Mouse (Mus musculus): ENCODE measurements around the gene Stk36.

Gene Stk36

DNA sequence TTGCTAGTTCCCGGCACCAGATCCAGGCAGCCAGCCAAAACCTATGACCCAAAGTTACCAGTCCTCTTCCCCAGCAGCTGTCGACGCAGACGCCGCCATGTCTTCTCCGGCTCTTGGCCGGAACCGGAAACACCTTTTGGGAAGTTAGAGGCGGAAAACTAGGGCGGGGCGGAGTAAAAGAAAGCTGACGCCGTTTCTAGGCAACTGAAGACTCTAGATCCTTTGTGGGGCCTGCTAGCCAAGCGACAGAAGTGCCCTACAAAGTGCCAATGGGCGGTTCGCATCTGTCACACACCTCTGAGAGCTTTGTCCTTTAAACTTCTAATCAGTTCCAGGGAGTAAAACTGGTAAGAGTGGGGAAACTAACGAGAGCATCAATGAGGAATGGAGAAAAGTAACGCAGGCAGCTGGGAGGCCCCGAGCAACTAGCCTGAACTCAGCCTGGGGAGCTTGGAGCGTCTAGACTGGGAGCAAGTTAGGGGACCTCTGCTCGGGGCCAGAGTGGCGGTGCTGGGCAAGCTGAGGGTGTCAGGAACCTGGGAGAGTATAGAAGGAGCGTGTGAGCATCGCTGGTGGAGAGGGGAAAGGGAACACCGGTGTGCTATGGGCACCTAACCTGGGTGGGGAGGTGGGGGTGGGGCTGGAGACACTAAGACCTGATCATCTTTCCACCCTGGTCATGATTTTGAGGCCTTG, at the start of gene Stk36, which contains the start of gene Rnf25:
Stk36 (plus strand) TSS at position 179 of the 696 bp plus-strand sequence.
Rnf25 (minus strand) TSS at position 131 of the 696 bp plus-strand sequence.
- in situ Hi-C loops (cut with MseI, MboI), result no loop called here

DNA sequence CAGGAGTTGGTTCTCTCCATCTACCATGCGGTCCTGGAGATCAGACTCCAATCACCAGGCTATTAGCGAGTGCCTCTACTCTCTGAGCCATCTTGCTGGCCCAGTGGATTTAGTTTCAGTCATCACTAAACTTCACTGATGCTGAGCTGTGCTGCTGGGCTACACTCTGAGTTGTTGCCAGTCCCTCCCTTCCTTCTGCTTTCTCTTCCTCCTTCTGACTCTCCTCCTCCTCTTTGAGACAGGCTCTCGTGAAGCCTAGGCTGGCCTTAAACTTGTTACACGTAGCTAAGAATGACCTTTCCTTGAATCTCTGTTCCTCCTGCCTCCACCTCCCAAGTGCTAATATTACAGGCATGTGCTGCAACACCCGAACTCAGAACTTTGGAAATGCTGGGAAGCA, 42.2 kb upstream of the Stk36 start:
- in situ Hi-C loops (cut with MseI, MboI), result no loop called here

DNA sequence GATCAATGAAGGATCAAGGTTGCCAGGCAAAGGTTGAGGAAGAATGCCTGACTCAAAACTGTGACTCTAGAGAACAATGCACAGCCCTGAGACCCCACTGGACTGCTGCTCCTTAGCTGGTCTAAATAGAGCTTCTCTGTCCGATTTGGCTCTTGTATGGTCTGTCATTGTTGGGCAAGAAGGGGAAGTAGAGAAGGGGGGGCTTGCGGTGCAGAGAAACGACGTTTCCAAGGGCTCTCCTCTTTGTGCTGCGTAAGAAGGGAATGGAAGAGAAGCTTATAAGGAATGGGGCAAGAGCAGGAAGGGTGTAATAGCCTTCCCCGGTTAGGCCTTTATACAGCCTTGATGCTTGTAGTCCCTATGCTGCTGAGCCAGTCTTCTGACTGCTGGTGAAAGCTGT, 35.4 kb upstream of the Stk36 start:
- in situ Hi-C loops (cut with MseI, MboI), result no loop called here

DNA sequence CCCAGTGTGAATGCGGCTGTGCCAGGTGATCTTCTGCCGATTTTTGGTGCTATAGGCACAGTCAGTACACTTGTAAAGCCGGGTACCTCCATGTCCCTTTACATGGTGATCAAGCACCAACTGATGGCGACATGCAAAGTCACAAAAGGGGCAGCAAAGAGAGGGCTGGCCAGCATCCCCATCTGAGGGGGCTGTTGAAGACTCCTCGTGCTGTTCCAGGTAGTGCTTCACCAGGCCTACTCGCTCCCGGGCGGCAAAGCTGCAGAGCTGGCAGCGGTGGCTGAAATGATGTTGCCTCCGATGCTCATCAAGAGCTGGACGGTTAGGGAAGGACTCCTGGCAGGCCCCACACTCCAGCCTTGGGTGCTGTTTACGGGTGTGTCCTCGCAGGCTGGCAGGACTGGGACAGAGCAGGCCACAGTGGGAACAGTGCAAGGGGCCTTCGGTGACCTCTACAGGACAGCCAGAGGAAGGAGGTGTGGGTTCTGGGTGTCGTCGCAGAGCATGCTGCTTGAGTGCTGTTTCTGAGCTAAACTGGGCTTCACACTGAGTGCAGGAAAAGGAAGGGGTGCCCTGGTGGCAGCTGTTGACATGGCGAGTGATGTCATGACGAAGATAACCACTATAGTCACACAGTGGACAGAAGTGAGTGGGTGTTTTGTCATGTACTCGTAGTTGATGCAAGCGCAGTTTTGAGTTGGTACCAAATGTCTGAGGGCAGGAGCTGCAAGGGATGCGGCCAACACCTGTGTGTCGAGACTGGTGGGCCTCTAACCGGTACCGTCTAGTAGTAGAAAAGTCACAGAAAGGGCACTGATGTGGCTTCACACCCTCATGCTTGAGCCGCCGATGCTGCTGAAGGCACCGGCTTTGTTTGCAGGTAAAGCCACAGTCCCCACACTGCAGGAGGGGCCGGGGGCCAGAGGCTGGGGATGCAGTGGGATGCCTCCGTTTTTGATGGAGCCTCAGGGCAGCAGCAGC, 31.2 kb upstream of the Stk36 start:
- in situ Hi-C loops (cut with MseI, MboI), result no loop called here

DNA sequence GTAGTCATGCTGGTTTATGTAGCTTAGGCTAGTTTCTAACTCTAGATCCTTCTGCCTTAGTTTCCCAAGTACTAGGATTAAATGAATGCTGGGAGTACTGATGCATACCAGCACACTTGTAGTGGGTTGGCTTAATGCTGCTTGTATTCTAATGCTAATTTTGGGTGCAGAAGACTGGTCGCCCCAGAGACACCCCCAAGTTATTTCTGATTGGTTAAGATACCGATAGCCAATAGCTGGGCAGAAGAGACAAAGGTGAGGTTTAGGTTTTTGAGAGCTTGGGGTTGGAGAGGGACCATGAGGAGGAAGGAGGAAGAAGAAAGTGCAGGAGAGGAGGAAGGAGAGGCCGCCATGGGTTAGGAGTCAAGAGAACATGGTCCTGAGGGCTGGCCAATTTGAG, 18.6 kb upstream of the Stk36 start:
- in situ Hi-C loops (cut with MseI, MboI), result no loop called here

DNA sequence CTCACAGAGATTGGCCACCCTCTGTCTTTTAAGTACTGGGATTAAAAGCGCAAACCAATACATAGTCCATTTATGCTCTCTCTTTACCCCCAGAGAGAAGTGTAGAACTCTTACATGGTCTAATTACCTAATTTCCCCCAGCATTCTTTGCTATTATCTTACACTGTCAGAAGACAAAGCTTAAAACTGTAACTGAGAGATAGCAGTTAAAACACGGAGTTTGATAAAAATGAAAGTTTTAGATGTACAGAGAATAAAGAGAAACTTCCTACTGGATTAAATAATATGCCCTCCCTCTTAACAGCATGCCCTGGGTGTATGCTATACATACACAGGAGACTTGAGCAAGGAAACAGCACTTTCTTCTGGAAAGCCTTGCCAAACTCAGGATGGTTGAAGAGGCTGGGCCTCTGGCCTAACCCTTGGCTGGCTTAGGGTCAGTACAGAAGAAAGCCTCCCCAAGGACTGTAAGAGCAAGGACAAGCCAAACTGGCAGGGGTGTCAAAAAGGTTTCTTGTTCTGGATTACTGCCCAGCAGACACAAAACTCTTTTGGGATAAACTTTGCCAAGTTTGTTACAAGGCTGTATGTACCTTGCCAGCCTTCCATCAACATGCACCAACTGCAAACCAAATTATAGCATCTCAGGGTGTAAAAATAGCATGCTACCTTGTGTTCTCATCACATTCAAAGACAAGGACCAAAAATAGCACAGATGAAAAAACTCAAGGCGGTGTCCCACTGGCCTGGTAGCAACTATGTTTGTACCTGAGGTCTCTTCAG, 16.4 kb upstream of the Stk36 start:
- in situ Hi-C loops (cut with MseI, MboI), result no loop called here

DNA sequence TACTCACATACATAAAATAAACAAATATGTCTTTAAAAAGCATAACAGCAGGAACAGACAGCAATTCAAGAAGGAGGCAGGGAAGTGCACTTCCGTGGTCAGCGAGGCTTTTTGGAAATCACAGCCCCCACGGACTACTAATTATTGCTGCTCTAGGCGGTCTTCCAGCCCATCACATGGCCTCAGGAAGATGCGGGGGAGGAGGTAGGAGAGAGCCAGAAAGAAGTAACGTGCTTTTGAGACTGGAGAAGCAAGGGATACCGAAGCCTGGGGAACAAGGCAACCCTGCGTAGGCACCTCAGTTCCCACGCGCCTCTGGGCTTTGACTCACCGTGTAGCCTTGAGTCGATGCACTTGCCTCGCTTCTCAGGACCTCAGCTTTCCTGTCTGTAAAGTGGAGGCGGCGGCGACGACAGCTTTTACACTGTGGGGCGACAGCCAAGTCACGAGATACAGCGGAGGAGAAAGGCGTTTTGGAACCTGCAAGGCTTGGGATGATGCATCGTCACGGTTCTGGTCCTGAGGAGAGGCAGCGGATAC, 13.9 kb upstream of the Stk36 start:
- in situ Hi-C loops (cut with MseI, MboI), result no loop called here

DNA sequence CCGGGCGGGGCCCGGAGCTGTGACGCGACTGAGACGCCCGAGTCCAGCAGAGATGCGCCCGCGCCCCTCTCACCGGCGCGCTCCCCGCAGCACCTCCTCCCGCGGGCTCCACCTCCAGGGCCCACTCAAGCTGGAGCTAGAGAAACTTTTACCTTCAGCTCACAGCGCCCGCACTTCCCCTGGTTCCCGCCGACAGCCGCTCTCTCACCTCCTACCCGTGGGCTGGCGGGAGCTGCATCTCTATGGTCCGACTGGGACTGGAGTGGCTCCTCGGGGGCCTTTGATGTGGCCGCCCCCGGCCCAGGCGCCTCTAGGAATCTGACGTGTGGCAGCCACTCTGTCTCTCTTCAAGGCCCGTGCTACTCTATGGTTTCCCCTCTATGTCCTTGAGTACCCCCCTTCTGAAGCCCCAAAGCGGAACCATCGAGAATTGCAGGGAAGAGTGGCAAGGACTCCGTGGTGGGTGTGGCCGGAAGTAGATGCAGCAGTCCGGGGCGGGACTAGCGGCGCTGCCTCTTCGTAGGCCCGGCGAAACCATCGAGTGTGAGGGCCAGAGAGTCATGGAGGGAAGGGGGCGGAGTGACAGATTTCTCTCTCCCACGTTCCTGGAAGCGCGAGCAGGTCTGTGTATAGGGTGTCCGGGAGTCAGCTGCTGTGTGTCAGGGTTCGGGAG, 13.3 kb upstream of the Stk36 start, which contains the start of the genes Zfp142 and Bcs1l:
Zfp142 (minus strand) TSS at position 474 of the 673 bp plus-strand sequence.
Bcs1l (plus strand) TSS at position 517 of the 673 bp plus-strand sequence.
- in situ Hi-C loops (cut with MseI, MboI), result no loop called here

DNA sequence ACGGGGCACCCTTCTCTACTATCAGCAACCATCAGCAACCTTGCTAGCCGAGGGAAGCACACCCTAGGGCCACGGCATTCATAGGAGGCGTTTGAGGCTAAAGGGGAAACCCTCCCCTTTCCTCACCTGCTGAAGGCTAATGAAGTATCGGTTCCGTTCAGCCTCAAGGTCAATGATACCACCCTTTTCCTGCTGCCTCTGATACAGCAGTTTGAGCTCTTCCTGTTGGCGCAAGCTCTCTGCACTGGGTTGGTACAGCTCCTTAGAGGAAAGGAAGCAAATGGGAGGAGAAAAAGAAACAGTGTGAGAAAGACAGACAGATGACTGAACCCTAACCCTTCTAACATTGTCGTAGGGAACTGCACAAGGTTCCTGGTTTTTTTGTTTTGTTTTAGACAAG, 6.8 kb upstream of the Stk36 start:
- in situ Hi-C loops (cut with MseI, MboI), result no loop called here

DNA sequence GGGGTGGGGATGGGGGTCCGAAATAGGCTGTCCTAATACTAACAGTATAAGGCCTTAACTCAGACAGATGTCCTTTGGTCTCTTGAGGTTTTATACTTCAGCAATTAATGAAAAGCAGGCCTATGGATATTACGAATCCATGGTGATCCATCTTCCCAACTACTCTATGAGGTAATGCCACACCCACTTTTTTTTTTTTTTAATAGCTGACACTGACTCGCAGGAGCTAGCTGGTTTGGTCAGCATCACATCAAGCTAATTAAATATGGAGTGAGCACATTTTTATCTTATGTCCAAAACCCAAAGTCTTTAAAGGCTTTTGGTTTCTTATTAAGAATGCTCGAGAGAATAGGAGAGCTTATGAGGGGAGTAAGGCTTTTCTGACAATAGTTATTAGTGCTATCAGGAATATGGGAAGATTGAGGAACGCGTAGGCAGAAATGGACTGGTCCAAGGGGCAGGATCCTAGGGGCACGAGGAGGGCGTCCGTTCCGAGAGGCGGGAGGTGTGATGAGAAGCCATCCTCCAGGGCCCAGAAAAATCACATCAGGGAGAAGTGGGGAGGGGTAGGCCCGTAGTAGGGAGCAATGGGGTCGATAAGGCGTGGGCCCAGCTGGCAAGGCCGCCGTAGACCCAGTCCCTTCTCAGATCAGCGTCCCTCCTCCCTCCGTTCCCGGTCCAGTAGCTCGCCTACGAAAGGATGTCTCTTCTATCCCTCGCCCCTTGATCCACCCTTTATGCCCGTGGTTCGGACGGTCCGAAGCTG, 561 bp upstream of the Stk36 start:
- in situ Hi-C loops (cut with MseI, MboI), result no loop called here

DNA sequence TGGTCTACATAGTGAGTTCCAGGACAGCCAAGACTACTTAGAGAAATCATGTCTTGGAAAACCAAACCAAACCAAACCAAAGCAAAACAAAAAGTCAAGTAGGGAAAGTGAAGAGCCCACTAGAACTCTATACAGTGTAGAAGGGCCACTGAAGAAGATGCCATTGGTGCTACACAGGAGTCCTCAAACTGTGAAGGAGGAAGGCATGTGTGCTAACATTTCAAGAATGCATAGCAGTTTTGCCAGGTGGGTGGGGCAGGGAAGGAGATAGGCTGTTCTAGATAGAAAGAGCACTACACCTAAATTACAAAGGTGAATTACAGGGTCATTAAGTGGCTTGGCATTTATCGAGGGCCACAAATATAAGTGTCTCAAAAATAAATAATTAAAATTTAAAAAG, 22.9 kb downstream of the Stk36 start:
- in situ Hi-C loops (cut with MseI, MboI), result no loop called here

DNA sequence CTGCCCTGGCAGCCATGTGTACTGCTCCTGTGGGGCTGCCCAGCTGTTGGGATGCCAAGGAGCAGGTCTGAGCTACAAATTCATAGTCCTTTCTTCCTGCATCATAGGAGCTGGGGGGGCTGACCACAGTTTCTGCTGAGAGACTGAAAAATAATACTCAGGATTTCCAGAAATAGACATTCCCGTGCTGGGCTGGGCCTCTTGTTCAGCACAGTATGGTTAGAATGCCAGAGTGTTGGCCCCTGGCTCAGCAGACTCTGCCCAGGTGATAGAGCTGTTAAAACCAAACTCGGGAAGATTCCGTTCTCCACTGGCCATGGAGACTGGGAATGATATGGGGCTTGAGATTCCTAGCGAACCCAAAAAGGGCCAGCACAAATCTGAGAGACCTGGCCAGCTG, 24.8 kb downstream of the Stk36 start:
- in situ Hi-C loops (cut with MseI, MboI), result no loop called here

DNA sequence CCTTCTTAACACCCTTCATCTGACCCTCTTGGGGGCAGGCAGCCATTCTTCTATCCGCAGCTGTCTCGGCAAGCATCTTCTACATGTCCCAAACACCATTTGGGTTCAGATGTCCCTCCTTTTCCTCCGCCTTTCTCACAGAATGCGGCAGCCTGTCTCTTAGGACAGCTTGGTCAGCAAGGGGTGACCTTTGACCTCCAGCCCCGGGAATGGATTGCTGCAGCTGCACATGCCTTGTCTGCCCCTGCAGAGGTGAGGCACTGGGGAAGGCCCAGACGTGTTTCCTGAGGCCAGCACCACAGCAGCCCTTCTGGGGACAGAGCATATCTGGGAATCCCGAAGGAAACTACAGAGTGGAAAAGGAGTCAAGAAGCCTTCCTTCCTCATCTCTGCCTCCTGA, 26.8 kb downstream of the Stk36 start:
- in situ Hi-C loops (cut with MseI, MboI), result no loop called here

DNA sequence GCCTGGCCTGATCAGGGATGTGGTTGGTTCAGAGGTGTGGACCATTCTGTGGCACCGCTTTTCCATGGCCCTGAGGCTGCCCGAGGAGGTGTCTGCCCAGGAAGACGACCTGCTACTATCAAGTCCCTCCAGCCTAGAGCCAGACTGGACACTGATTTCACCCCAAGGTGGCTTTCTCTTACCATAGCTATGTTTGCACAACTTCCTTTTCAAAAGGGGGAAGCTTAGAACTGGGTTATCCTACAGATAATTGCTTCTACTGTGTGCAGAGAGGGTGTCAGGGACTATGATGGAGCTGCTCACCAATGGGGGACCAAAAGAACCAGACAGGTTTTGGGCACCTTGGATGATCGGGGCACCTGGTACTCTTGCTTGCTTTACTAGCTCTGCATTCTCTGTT, 31.5 kb downstream of the Stk36 start:
- in situ Hi-C loops (cut with MseI, MboI), result no loop called here

DNA sequence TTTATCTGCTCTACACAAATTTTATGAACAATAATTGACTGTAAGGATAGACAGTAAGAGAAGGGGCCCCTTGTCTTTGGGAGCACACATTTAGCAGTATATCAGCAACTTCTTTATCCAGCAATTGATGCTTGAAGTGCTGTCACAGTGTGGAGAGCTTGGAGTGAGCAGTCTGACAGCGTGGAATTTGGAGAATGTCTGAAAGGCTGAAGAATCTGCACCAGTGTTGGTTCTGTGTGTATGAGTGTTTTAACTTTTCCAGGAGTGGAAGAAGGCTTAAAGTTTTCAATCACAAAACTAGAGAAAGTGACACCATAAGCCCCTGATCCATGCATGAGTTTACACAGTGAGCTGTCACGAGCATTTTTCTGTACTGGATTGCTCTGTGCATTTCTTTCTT, 42.3 kb downstream of the Stk36 start:
- in situ Hi-C loops (cut with MseI, MboI), result loop anchor here in 1 of 2 experiments (10.0 kb wide), 1 partner anchor 111 kb away; no protein-coding TSS in a partner anchor

DNA sequence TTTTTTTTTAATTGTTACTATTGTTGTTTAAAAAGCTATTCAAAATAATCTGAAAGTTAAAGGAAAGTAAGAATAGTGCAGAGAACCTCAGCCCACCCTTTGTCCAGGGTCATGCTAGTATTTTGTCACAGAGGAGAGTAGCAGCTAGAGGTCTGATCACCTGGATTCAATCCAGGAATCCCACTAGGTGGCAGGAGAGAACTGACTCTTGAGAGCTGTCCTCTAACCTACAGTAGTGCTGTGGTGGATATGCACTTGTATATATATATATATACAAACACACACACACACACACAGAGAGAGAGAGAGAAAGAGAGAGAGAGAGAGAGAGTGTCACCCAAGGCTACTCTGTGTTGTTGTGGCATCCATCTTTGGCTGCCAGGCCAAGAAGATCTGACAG, 42.7 kb downstream of the Stk36 start:
- in situ Hi-C loops (cut with MseI, MboI), result loop anchor here in 1 of 2 experiments (10.0 kb wide), 1 partner anchor 111 kb away; no protein-coding TSS in a partner anchor

DNA sequence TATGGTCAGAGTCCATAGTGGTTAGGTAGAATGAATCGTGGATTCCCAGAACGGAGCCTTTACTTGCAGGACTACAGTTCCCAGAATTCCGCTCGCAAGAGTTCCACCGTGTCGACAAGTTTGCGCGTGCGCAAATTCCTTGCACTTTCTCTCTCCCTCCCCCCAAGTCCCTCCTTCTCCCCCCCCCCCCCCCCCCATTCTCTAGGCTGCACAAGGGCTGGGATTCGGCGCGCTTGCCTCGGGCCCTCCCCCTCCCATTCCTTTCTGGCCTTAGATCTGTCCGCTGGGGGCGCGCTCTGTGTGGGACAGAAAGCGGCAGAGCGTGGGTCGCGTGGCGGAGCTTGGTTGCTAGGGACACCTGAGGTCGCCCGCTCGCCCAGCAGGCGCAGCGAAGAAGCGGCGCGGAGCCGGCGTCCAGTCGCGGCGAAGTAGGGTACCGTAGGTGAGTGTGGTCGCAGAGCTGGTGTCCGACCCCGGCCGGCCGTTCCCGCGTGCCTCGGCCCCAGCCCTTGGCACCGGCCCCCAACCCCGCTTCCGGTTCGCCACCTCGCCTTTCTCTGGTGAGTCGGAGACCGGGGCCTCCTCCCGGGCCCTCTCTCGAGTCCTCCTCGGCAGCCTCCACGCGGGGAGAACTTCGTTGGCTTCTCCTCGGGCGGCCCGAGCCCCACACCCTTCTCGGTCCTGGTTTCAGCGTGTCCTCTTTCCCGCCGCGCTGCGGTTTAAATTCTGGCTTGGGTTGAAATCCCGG, 60.4 kb downstream of the Stk36 start, which contains the start of gene Ttll4:
Ttll4 (plus strand) TSS at position 298 of the 748 bp plus-strand sequence.
- in situ Hi-C loops (cut with MseI, MboI), result no loop called here

DNA sequence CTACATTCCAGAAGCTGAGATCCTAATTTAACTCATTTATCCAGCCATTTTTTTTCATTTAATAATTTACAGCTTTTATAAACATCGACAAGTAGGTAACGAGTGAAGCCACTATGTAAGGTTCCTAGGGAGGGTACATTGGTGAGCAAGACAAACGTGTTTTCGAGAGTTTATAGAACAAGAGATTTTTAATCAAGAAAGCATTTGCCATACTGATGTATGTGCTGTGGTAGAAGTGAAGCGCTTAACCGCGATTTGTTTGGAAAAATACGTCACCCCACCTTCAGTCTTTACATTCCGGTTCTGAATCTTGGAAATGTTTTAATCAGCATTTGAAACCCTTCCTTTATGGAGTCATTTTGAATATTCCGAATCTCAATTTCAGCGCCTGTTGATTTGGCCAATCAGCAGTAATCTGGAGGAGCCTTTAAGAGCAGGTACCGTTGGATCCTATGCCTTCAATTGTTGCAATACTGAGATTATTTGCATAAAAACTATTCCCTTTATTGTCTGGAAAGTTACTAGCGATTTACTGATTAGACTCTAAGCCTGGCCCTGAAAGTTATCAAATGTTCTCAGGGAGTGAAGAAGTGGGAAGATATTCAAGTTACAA, 61.1 kb downstream of the Stk36 start:
- in situ Hi-C loops (cut with MseI, MboI), result no loop called here

DNA sequence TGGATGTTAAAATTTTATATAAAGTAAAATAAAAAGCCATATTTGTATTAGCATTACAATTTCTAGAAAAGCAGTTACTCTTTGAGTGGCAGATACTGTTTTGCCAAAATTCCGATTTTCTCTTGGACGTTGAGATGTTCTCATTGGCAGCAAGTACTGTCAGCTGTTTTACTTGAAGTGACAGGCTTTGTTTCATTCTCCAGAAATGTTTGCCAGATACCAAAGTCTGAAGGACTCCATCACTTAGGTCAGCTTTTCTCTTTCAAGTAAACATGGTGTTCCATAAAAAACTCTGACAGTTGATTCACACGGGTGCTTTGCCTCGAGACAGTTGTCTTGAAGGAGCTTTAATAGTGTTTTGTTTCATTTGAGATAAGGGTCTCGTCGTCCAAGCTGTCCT, 63.9 kb downstream of the Stk36 start:
- in situ Hi-C loops (cut with MseI, MboI), result no loop called here

Measured in mouse trophoblast stem cell (cell line).